Mouse (Mus musculus) liver, adult 2 months (tissue): Measurements from ENCODE around the gene Sfrp2. TPM values are rescaled to one million over a fixed set of nuclear protein-coding genes. Genes with fewer than 3 reads are reported as not detected.

Experiments
- DNase-seq: peaks from one replicate; pipeline ENCODE4 v3.0.0-alpha.2; 2011; ENCODE audit warnings: low read depth, low spot score; ENCODE audit errors: extremely low read depth
- H3K27ac ChIP-seq: fragments of 200-500 bp; replicated peaks from 2 replicates; pipeline ENCODE4 v1.5.1; 2012; ENCODE audit warnings: low read depth, mild to moderate bottlenecking, control low read depth, inconsistent platforms, low read length; ENCODE audit not compliant: insufficient read depth
- H3K27me3 ChIP-seq: fragments of 200-500 bp; 2 replicates; pipeline ENCODE4 v1.6.1; 2012; ENCODE audit warnings: mild to moderate bottlenecking, moderate library complexity, low read length, inconsistent platforms; ENCODE audit not compliant: control insufficient read depth, insufficient read depth
- H3K36me3 ChIP-seq: fragments of 200-500 bp; 2 replicates; pipeline ENCODE4 v1.6.1; 2012; ENCODE audit warnings: low read length, inconsistent platforms; ENCODE audit not compliant: control insufficient read depth, insufficient read depth
- H3K4me1 ChIP-seq: fragments of 200-500 bp; 2 replicates; pipeline ENCODE4 v1.6.1; 2011; ENCODE audit warnings: low read length; ENCODE audit not compliant: control insufficient read depth, insufficient read depth
- H3K4me3 ChIP-seq: fragments of 200-500 bp; 2 replicates; pipeline ENCODE4 v1.5.1; 2011; ENCODE audit warnings: low read depth, mild to moderate bottlenecking, control low read depth, low read length, moderate library complexity; ENCODE audit not compliant: insufficient read depth
- H3K79me2 ChIP-seq: fragments of 200-500 bp; 2 replicates; pipeline ENCODE4 v1.6.1; 2012; ENCODE audit warnings: inconsistent platforms, mild to moderate bottlenecking, low read length, moderate library complexity; ENCODE audit not compliant: control insufficient read depth, insufficient read depth
- H3K9ac ChIP-seq: fragments of 200-500 bp; 2 replicates; pipeline ENCODE4 v1.6.1; 2012; ENCODE audit warnings: low read depth, mild to moderate bottlenecking, control low read depth, inconsistent platforms, low read length
- CTCF ChIP-seq: fragments of 200-500 bp; IDR thresholded peaks from 2 replicates; pipeline ENCODE4 v1.5.1; 2011; ENCODE audit warnings: low read depth, low read length, control low read depth
- POLR2A ChIP-seq: fragments of 200-500 bp; IDR thresholded peaks from 2 replicates; pipeline ENCODE4 v1.6.1; 2011; ENCODE audit warnings: low read length, control low read depth; ENCODE audit not compliant: insufficient read depth; ENCODE audit errors: extremely low read depth
- WGBS: fragments of 180-500 bp; shearing (Covaris S2); methylation state at CpG from one replicate; pipeline ENCODE4 v1.1.7; 2018; 5-methylcytosine and 5-hydroxymethylcytosine counted together
- polyA plus RNA-seq: library from polyadenylated mRNA; depleted of rRNA; stranded (reverse); fragments of >200 nt; gene quantifications from 2 replicates; pipeline ENCODE4 v1.2.3, GENCODE M21; 2012
- total RNA-seq: library from RNA; depleted of rRNA; stranded (reverse); fragments of >200 nt; gene quantifications from 2 replicates; pipeline ENCODE4 v1.2.3, GENCODE M21; 2014

Gene Sfrp2
- total and polyA plus RNA-seq, 2 experiments: 0.22 TPM; not detected in 1

DNA sequence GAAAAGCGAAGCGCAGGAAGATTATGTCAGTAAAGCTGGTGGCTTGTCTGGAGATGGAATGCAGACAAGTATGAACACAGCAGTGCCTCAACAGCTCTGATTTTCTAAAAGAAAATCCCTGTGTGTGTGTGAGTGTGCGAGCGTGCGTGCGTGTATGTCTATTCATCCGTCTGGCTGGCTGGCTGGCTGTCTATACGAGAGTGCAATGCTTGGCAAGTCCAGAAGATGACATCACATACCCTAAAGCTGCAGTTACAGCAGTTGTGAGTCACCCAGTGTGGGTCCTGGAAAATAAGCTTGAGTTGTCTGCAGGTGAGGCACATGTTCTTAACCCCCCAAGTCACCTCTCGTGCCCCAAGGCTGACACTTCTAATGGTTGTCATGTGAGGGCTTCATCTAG lies 9.3 kb downstream of the Sfrp2 start:
- WGBS: 98% methylated on average over 9 of the region's 9 CpGs

DNA sequence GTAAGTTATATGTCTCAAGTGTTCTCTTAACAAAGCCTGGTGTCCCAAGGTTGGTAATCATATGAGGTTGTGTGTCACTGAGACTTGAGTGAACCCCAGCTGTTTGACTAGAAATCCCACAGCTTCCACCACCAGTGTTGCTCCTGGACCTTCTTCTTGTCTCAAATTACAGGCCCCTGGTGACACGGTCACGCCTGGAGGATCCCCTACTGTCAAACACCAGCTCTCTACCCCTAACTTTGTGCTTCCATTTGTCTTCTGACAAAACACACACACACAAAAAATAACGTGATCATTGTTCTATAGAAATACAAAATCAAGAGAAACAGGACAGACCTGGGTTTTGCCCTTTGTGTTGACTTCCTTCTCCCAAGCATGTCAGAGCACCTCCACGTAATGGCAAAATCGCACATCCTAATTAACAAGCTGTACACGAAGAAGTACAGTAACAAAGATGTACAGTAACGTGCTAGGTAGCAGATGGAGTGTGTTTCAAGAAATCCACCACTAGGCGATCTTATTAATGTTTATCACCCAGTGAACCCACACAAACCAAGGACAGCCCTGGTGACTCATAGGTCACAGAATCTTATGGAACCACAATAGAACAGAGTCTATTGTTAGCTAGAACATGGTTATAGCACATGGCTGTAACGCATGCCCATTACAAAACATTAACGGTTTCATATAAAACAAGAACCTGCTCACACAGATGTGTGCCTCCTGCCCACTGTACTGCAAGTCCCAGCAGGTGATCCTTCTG lies 15.5 kb downstream of the Sfrp2 start:
- Histone ChIP-seq H3K27ac (no peak overlapping the region), H3K4me3 (no peak overlapping the region), H3K79me2 (no peaks in the 10 kb centered on the region), H3K27me3 (no peaks in the 10 kb centered on the region), H3K4me1 (no peaks in the 10 kb centered on the region), H3K36me3 (no peaks in the 10 kb centered on the region), H3K9ac (no peak overlapping the region)
- DNase-seq: no peak
- WGBS: 86% methylated on average over 10 of the region's 10 CpGs
- no peak for TF ChIP-seq POLR2A
- TF ChIP-seq CTCF: no peak

More for the DNA sequence above, 9.3 kb downstream of the Sfrp2 start:
- H3K27ac ChIP-seq: no peak overlapping the region
- DNase-seq: no peak
- peaks cover 3% of the 10 kb centered on the region for H3K4me1 ChIP-seq
- no peaks in the 10 kb centered on the region for H3K36me3 ChIP-seq
- no peaks in the 10 kb centered on the region for H3K27me3 ChIP-seq
- no peak overlapping the region for H3K9ac ChIP-seq
- TF ChIP-seq POLR2A: no peak
- no peak for TF ChIP-seq CTCF
- H3K79me2 ChIP-seq: no peaks in the 10 kb centered on the region
- H3K4me3 ChIP-seq: no peak overlapping the region

GRCm38 (mm10) chr3:83783716-83784469 lies 17.8 kb downstream of the Sfrp2 start:
- TF ChIP-seq POLR2A (no peak), CTCF (no peak)
- no peak overlapping the region for H3K27ac ChIP-seq
- no peaks in the 10 kb centered on the region; the same call in 1 of the 2 replicates for H3K27me3 ChIP-seq
- H3K9ac ChIP-seq: no peak overlapping the region
- no peaks in the 10 kb centered on the region for H3K79me2 ChIP-seq
- no peaks in the 10 kb centered on the region for H3K36me3 ChIP-seq
- 71% methylated on average over 11 of the region's 11 CpGs for WGBS
- no peak for DNase-seq
- H3K4me3 ChIP-seq: no peak overlapping the region
- H3K4me1 ChIP-seq: no peaks in the 10 kb centered on the region

- 90% methylated on average over 3 of the region's 3 CpGs for WGBS
- Histone ChIP-seq H3K36me3 (no peaks in the 10 kb centered on the region), H3K79me2 (no peaks in the 10 kb centered on the region), H3K27ac (no peak overlapping the region), H3K9ac (no peak overlapping the region), H3K4me3 (no peak overlapping the region), H3K4me1 (peaks cover 2% of the 10 kb centered on the region; the same call in 1 of the 2 replicates), H3K27me3 (peaks cover 6% of the 10 kb centered on the region; the same call in 1 of the 2 replicates)
- TF ChIP-seq CTCF: no peak
- no peak for TF ChIP-seq POLR2A
- DNase-seq: no peak
Observed at GRCm38 (mm10) chr3:83784726-83785125, 18.6 kb downstream of the Sfrp2 start.

DNA sequence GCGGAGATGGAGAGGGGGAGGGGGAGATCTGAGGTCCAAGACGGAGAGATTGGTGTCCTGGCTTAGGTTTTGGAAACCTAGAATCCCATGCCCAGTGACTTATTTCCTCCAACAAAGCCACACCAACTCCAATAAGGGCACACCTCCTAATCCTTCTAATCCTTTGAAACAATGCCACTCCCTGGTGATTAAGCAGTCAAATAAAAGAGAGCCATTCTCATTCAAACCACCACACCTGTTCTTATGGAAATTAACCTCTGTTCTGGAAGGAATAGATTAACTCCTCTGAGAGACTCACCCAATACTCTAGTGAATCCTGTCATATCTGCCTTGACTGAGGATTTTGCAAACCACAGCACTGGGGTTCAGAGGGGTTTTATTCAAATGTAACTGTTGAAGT lies 21.0 kb downstream of the Sfrp2 start:
- TF ChIP-seq CTCF (no peak), POLR2A (no peak)
- H3K27ac ChIP-seq: no peak overlapping the region
- H3K79me2 ChIP-seq: no peaks in the 10 kb centered on the region
- H3K4me1 ChIP-seq: peaks cover 5% of the 10 kb centered on the region
- 88% methylated on average over 2 of the region's 2 CpGs for WGBS
- H3K27me3 ChIP-seq: peaks cover 10% of the 10 kb centered on the region; the same call in 1 of the 2 replicates
- no peak for DNase-seq
- no peak overlapping the region for H3K4me3 ChIP-seq
- H3K36me3 ChIP-seq: no peaks in the 10 kb centered on the region
- H3K9ac ChIP-seq: no peak overlapping the region
